Mouse (Mus musculus): ENCODE data around the gene Prps1. TPM values are rescaled to one million over a fixed set of nuclear protein-coding genes. Genes with fewer than 3 reads are reported as not detected.
"Not testable (repeated sequence)": the region's sequence is repeated elsewhere in the genome, so short reads cannot be mapped to it uniquely, and the experiment has no call there.

Gene Prps1
- polyA plus RNA-seq, 1 experiment, result 121 TPM

- no peak overlapping the region for H3K4me3 ChIP-seq (ENCODE audit: low read depth, low read length)
- no peak overlapping the region for H3K27ac ChIP-seq (ENCODE audit: insufficient read depth, low read length)
- no peak overlapping the region for H3K9ac ChIP-seq (ENCODE audit: low read depth, poor library complexity, severe bottlenecking)
- no peak for TF ChIP-seq EP300 (IDR thresholded peaks at IDR 0.05; ENCODE audit: insufficient read depth, low read depth, low read length)
- no peak for TF ChIP-seq POLR2A (IDR thresholded peaks at IDR 0.05; ENCODE audit: insufficient read depth, low read length)
- no peak for TF ChIP-seq CTCF (IDR thresholded peaks at IDR 0.05; ENCODE audit: low read depth, low read length)
- H3K27me3 ChIP-seq (ENCODE audit: control insufficient read depth, insufficient read depth, low read length, poor library complexity, severe bottlenecking), result no peaks in the 10 kb centered on the region
- no peaks in the 10 kb centered on the region for H3K36me3 ChIP-seq (ENCODE audit: control insufficient read depth, insufficient read depth, low read length, poor library complexity, severe bottlenecking)
- H3K9me3 ChIP-seq (replicated peaks; ENCODE audit: control insufficient read depth, insufficient read depth, low read length, poor library complexity, severe bottlenecking), result no peaks in the 10 kb centered on the region
- H3K4me1 ChIP-seq (ENCODE audit: control insufficient read depth, insufficient read depth, low read length), result no peaks in the 10 kb centered on the region
Measured at GRCm38 (mm10) chrX:140491884-140492571, 35.6 kb downstream of the Prps1 start.

GRCm38 (mm10) chrX:140493527-140494029, 37.2 kb downstream of the Prps1 start:
- TF ChIP-seq POLR2A (IDR thresholded peaks at IDR 0.05; ENCODE audit: insufficient read depth, low read length), result no peak
- TF ChIP-seq CTCF (IDR thresholded peaks at IDR 0.05; ENCODE audit: low read depth, low read length), result no peak
- TF ChIP-seq EP300 (IDR thresholded peaks at IDR 0.05; ENCODE audit: insufficient read depth, low read depth, low read length), result no peak
- no peak overlapping the region for H3K4me3 ChIP-seq (ENCODE audit: low read depth, low read length)

GRCm38 (mm10) chrX:140494170-140494569, 37.8 kb downstream of the Prps1 start:
- Histone ChIP-seq H3K4me3 (ENCODE audit: low read depth, low read length) (no peak overlapping the region), H3K4me1 (ENCODE audit: control insufficient read depth, insufficient read depth, low read length) (no peaks in the 10 kb centered on the region), H3K36me3 (ENCODE audit: control insufficient read depth, insufficient read depth, low read length, poor library complexity, severe bottlenecking) (no peaks in the 10 kb centered on the region), H3K27me3 (ENCODE audit: control insufficient read depth, insufficient read depth, low read length, poor library complexity, severe bottlenecking) (no peaks in the 10 kb centered on the region), H3K9ac (ENCODE audit: low read depth, poor library complexity, severe bottlenecking) (no peak overlapping the region), H3K9me3 (replicated peaks; ENCODE audit: control insufficient read depth, insufficient read depth, low read length, poor library complexity, severe bottlenecking) (no peaks in the 10 kb centered on the region), H3K27ac (ENCODE audit: insufficient read depth, low read length) (no peak overlapping the region)
- TF ChIP-seq EP300 (IDR thresholded peaks at IDR 0.05; ENCODE audit: insufficient read depth, low read depth, low read length) (no peak), CTCF (IDR thresholded peaks at IDR 0.05; ENCODE audit: low read depth, low read length) (no peak), POLR2A (IDR thresholded peaks at IDR 0.05; ENCODE audit: insufficient read depth, low read length) (no peak)

More at GRCm38 (mm10) chrX:140493527-140494029, 37.2 kb downstream of the Prps1 start:
- Histone ChIP-seq H3K36me3 (ENCODE audit: control insufficient read depth, insufficient read depth, low read length, poor library complexity, severe bottlenecking) (no peaks in the 10 kb centered on the region), H3K9me3 (replicated peaks; ENCODE audit: control insufficient read depth, insufficient read depth, low read length, poor library complexity, severe bottlenecking) (no peaks in the 10 kb centered on the region), H3K27me3 (ENCODE audit: control insufficient read depth, insufficient read depth, low read length, poor library complexity, severe bottlenecking) (no peaks in the 10 kb centered on the region), H3K9ac (ENCODE audit: low read depth, poor library complexity, severe bottlenecking) (no peak overlapping the region), H3K4me1 (ENCODE audit: control insufficient read depth, insufficient read depth, low read length) (no peaks in the 10 kb centered on the region), H3K27ac (ENCODE audit: insufficient read depth, low read length) (no peak overlapping the region)

GRCm38 (mm10) chrX:140498431-140498830, 42.0 kb downstream of the Prps1 start:
- H3K36me3 ChIP-seq (ENCODE audit: control insufficient read depth, insufficient read depth, low read length, poor library complexity, severe bottlenecking); H3K27ac ChIP-seq (ENCODE audit: insufficient read depth, low read length); H3K9me3 ChIP-seq (replicated peaks; ENCODE audit: control insufficient read depth, insufficient read depth, low read length, poor library complexity, severe bottlenecking); H3K27me3 ChIP-seq (ENCODE audit: control insufficient read depth, insufficient read depth, low read length, poor library complexity, severe bottlenecking); H3K9ac ChIP-seq (ENCODE audit: low read depth, poor library complexity, severe bottlenecking); H3K4me3 ChIP-seq (ENCODE audit: low read depth, low read length); H3K4me1 ChIP-seq (ENCODE audit: control insufficient read depth, insufficient read depth, low read length): not testable (repeated sequence)

- no peaks in the 10 kb centered on the region for H3K4me1 ChIP-seq (ENCODE audit: control insufficient read depth, insufficient read depth, low read length)
- no peak for TF ChIP-seq CTCF (IDR thresholded peaks at IDR 0.05; ENCODE audit: low read depth, low read length)
- no peak for TF ChIP-seq POLR2A (IDR thresholded peaks at IDR 0.05; ENCODE audit: insufficient read depth, low read length)
- TF ChIP-seq EP300 (IDR thresholded peaks at IDR 0.05; ENCODE audit: insufficient read depth, low read depth, low read length), result no peak
- no peak overlapping the region for H3K27ac ChIP-seq (ENCODE audit: insufficient read depth, low read length)
- H3K9me3 ChIP-seq (replicated peaks; ENCODE audit: control insufficient read depth, insufficient read depth, low read length, poor library complexity, severe bottlenecking), result no peaks in the 10 kb centered on the region
- H3K27me3 ChIP-seq (ENCODE audit: control insufficient read depth, insufficient read depth, low read length, poor library complexity, severe bottlenecking), result no peaks in the 10 kb centered on the region
- H3K9ac ChIP-seq (ENCODE audit: low read depth, poor library complexity, severe bottlenecking), result no peak overlapping the region
- H3K4me3 ChIP-seq (ENCODE audit: low read depth, low read length), result no peak overlapping the region
- H3K36me3 ChIP-seq (ENCODE audit: control insufficient read depth, insufficient read depth, low read length, poor library complexity, severe bottlenecking), result no peaks in the 10 kb centered on the region
Measured at GRCm38 (mm10) chrX:140500306-140500705, 43.9 kb downstream of the Prps1 start.

- Histone ChIP-seq H3K9ac (ENCODE audit: low read depth, poor library complexity, severe bottlenecking) (no peak overlapping the region), H3K4me1 (ENCODE audit: control insufficient read depth, insufficient read depth, low read length) (no peaks in the 10 kb centered on the region), H3K4me3 (ENCODE audit: low read depth, low read length) (no peak overlapping the region), H3K36me3 (ENCODE audit: control insufficient read depth, insufficient read depth, low read length, poor library complexity, severe bottlenecking) (no peaks in the 10 kb centered on the region), H3K27me3 (ENCODE audit: control insufficient read depth, insufficient read depth, low read length, poor library complexity, severe bottlenecking) (no peaks in the 10 kb centered on the region), H3K27ac (ENCODE audit: insufficient read depth, low read length) (no peak overlapping the region), H3K9me3 (replicated peaks; ENCODE audit: control insufficient read depth, insufficient read depth, low read length, poor library complexity, severe bottlenecking) (no peaks in the 10 kb centered on the region)
- TF ChIP-seq CTCF (IDR thresholded peaks at IDR 0.05; ENCODE audit: low read depth, low read length) (no peak), EP300 (IDR thresholded peaks at IDR 0.05; ENCODE audit: insufficient read depth, low read depth, low read length) (no peak), POLR2A (IDR thresholded peaks at IDR 0.05; ENCODE audit: insufficient read depth, low read length) (no peak)
Measured at GRCm38 (mm10) chrX:140501401-140502301, 45.2 kb downstream of the Prps1 start.

All from ES-Bruce4 (cell line).